Mouse (Mus musculus): ENCODE results near the gene Hint1.

DNA sequence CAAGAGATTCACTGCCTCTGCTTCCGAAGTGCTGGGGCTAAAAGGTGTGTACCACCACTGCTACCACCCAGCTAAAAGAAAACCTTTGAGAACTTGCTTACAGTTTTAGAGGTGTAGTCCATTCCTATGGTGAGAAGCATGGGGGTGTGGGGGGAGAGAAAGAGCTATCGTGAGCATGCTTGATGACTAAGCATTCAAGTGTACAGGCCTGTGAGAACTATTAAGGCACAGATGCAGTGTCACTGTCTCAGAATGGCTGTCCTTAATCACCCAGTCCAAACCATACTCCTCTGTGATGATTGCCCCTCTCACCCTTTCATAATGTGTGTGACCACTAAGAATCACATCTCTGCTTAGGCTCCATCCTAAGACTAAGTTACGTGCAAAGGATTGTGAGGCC is 3.1 kb downstream of the Hint1 start:
- TF ChIP-seq CTCF (IDR thresholded peaks at IDR 0.05; ENCODE audit: control insufficient read depth, insufficient read depth, insufficient read length) (no peak), USF1 (IDR thresholded peaks at IDR 0.05; ENCODE audit: low read depth) (no peak), CEBPB (IDR thresholded peaks at IDR 0.05; ENCODE audit: low read depth) (no peak)

All from C2C12 (cell line).